Mouse (Mus musculus) MEL (cell line): ENCODE measurements around the gene Ciart. TPM values are rescaled to one million over a fixed set of nuclear protein-coding genes. Genes with fewer than 3 reads are reported as not detected.
A peak's percentile ranks its signal among the peaks of the same experiment; 100 is the strongest.

Experiments used
- DNase-seq: peaks from one replicate; pipeline ENCODE4 v3.0.0; 2011; ENCODE audit warnings: low read depth, low spot score
- H3K27ac ChIP-seq: 2 replicates; pipeline ENCODE4 v1.5.1; 2012; ENCODE audit warnings: low read depth, mild to moderate bottlenecking, control low read depth, low read length, moderate library complexity; ENCODE audit not compliant: control insufficient read depth
- H3K27me3 ChIP-seq, 2 experiments: fragments of 150-350 bp in 1 of 2; sonication (generic) in 1 of 2; 2 replicates each; pipeline ENCODE4 v1.6.1; 2012; ENCODE audit warnings: low read length in 2 of 2, mild to moderate bottlenecking in 2 of 2, improper control_type of control experiment in 1 of 2, moderate library complexity in 1 of 2; ENCODE audit not compliant: insufficient read depth in 2 of 2, control insufficient read depth in 1 of 2
- H3K36me3 ChIP-seq, 2 experiments: 2 replicates each; pipeline ENCODE4 v1.6.1; 2012 to 2014; ENCODE audit warnings: low read length in 2 of 2, improper control_type of control experiment in 1 of 2, inconsistent platforms in 1 of 2, mild to moderate bottlenecking in 1 of 2; ENCODE audit not compliant: insufficient read depth in 2 of 2, control insufficient read depth in 1 of 2
- H3K4me1 ChIP-seq, 2 experiments: fragments of 150-350 bp in 1 of 2; sonication (generic) in 1 of 2; 2 replicates each; pipeline ENCODE4 v1.6.1; 2012; ENCODE audit warnings: low read length in 2 of 2, improper control_type of control experiment in 1 of 2, mild to moderate bottlenecking in 1 of 2; ENCODE audit not compliant: insufficient read depth in 2 of 2, control insufficient read depth in 1 of 2
- H3K4me3 ChIP-seq, 2 experiments: fragments of 150-350 bp in 1 of 2; sonication (generic) in 1 of 2; 2 replicates each; pipeline ENCODE4 v1.5.1; 2012; ENCODE audit warnings: low read depth in 2 of 2, low read length in 2 of 2, mild to moderate bottlenecking in 2 of 2, moderate library complexity in 2 of 2, control low read depth in 1 of 2, improper control_type of control experiment in 1 of 2; ENCODE audit not compliant: control insufficient read depth in 1 of 2, insufficient read depth in 1 of 2
- H3K79me2 ChIP-seq: 2 replicates; pipeline ENCODE4 v1.6.1; 2012; ENCODE audit warnings: mild to moderate bottlenecking, low read length, moderate library complexity; ENCODE audit not compliant: control insufficient read depth, poor library complexity, insufficient read depth
- H3K9ac ChIP-seq: 2 replicates; pipeline ENCODE4 v1.6.1; 2012; ENCODE audit warnings: low read depth, mild to moderate bottlenecking, control low read depth, low read length, moderate library complexity; ENCODE audit not compliant: control insufficient read depth, poor library complexity, severe bottlenecking
- H3K9me3 ChIP-seq: fragments of 150-350 bp; sonication (generic); replicated peaks from 2 replicates; pipeline ENCODE4 v1.6.1; 2012; ENCODE audit warnings: mild to moderate bottlenecking, low read length, improper control_type of control experiment, moderate library complexity; ENCODE audit not compliant: insufficient read depth
- CHD2 ChIP-seq: IDR thresholded peaks from 2 replicates; pipeline ENCODE4 v1.6.1; 2011; ENCODE audit warnings: low read length, improper control_type of control experiment
- CTCF ChIP-seq, 3 experiments: IDR thresholded peaks in 2 of 3; conservative IDR thresholded peaks in 1 of 3; 2 replicates each; pipeline ENCODE4 v1.5.1; 2011 to 2012; ENCODE audit warnings: low read length in 3 of 3, low read depth in 2 of 3, mild to moderate bottlenecking in 2 of 3, improper control_type of control experiment in 1 of 3, inconsistent platforms in 1 of 3, mixed read lengths in 1 of 3, moderate library complexity in 1 of 3; ENCODE audit not compliant: control insufficient read depth in 1 of 3, insufficient read depth in 1 of 3, poor library complexity in 1 of 3, severe bottlenecking in 1 of 3
- ETS1 ChIP-seq: IDR thresholded peaks from 2 replicates; pipeline ENCODE4 v1.6.1; 2012; ENCODE audit warnings: low read depth, mild to moderate bottlenecking, inconsistent platforms, low read length, improper control_type of control experiment, moderate library complexity
- JUND ChIP-seq: IDR thresholded peaks from 2 replicates; pipeline ENCODE4 v1.6.1; 2011; ENCODE audit warnings: low read depth, mild to moderate bottlenecking, improper control_type of control experiment, low read length
- POLR2A ChIP-seq, 2 experiments: IDR thresholded peaks; 2 replicates each; pipeline ENCODE4 v1.6.1; 2011 to 2012; ENCODE audit warnings: low read length in 2 of 2, mild to moderate bottlenecking in 2 of 2, control low read depth in 1 of 2, improper control_type of control experiment in 1 of 2, low read depth in 1 of 2, moderate library complexity in 1 of 2; ENCODE audit not compliant: control insufficient read depth in 1 of 2, insufficient read depth in 1 of 2, poor library complexity in 1 of 2
- POLR2AphosphoS2 ChIP-seq: IDR thresholded peaks from 2 replicates; pipeline ENCODE4 v1.6.1; 2011; ENCODE audit warnings: low read length, improper control_type of control experiment
- POLR2AphosphoS5 ChIP-seq: IDR thresholded peaks from 2 replicates; pipeline ENCODE4 v1.6.1; 2012; ENCODE audit warnings: low read depth, borderline replicate concordance, mild to moderate bottlenecking, inconsistent platforms, low read length, moderate library complexity, mixed read lengths
- TBP ChIP-seq: IDR thresholded peaks from 2 replicates; pipeline ENCODE4 v1.8.0; 2011; ENCODE audit warnings: low read depth, low read length, improper control_type of control experiment
- ZKSCAN1 ChIP-seq: IDR thresholded peaks from 2 replicates; pipeline ENCODE4 v1.6.1; 2012; ENCODE audit warnings: low read depth, mild to moderate bottlenecking, inconsistent platforms, low read length, improper control_type of control experiment, moderate library complexity
- polyA plus RNA-seq, 2 experiments: library from polyadenylated mRNA; stranded (reverse) in 1 of 2; unstranded in 1 of 2; fragments of >175 nt in 1 of 2; fragments of >200 nt in 1 of 2; gene quantifications; 2 replicates each; pipeline versions ENCODE4 v1.2.1 to v1.2.4; 2012; ENCODE audit warnings: low replicate concordance in 2 of 2, low read depth in 1 of 2; ENCODE audit not compliant: insufficient read length in 2 of 2, insufficient read depth in 1 of 2, missing spikeins in 1 of 2
- total RNA-seq: library from RNA; depleted of rRNA; stranded (reverse); fragments of 300-350 nt; gene quantifications from 2 replicates; pipeline ENCODE4 v1.2.3, GENCODE M21; 2012

The Ciart gene
- total and polyA plus RNA-seq, 3 experiments: 4.9 to 23.8 TPM; not detected in 1

GRCm38 (mm10) chr3:95863578-95863977 is 18.5 kb downstream of the Ciart start:
- H3K27ac ChIP-seq: no peak overlapping the region
- H3K9ac ChIP-seq: no peak overlapping the region
- no peaks in the 10 kb centered on the region for H3K79me2 ChIP-seq
- DNase-seq: no peak
- no peaks in the 10 kb centered on the region for H3K27me3 ChIP-seq
- H3K4me1 ChIP-seq: no peaks in the 10 kb centered on the region
- H3K36me3 ChIP-seq: peaks cover 0 to 3% of the 10 kb centered on the region in 2 experiments; a peak in 2 of 4 replicates
- H3K9me3 ChIP-seq: no peaks in the 10 kb centered on the region
- TF ChIP-seq ZKSCAN1 (no peak), ETS1 (no peak), POLR2AphosphoS5 (no peak)
- TF ChIP-seq, all 39 proteins: peak for 0
- H3K4me3 ChIP-seq: no peak overlapping the region

- H3K9ac ChIP-seq: no peak overlapping the region
Measured at GRCm38 (mm10) chr3:95861796-95862195, 20.3 kb downstream of the Ciart start.

GRCm38 (mm10) chr3:95861216-95861615 is 20.8 kb downstream of the Ciart start:
- H3K4me3 ChIP-seq: no peak overlapping the region

More at GRCm38 (mm10) chr3:95861796-95862195, 20.3 kb downstream of the Ciart start:
- H3K4me1 ChIP-seq: no peaks in the 10 kb centered on the region
- DNase-seq: peak; percentile 97
- H3K4me3 ChIP-seq: no peak overlapping the region
- peaks cover 0 to 2% of the 10 kb centered on the region in 2 experiments; a peak in 2 of 4 replicates for H3K36me3 ChIP-seq
- no peak overlapping the region for H3K27ac ChIP-seq
- no peaks in the 10 kb centered on the region for H3K9me3 ChIP-seq
- no peaks in the 10 kb centered on the region for H3K27me3 ChIP-seq
- H3K79me2 ChIP-seq: no peaks in the 10 kb centered on the region
- TF ChIP-seq TBP (peak; percentile 43; the same call in 1 of the 2 replicates), JUND (no peak), CTCF (IDR thresholded peaks at IDR 0.05 in 2 of 3, conservative IDR thresholded peaks at IDR 0.05 in 1 of 3; ENCODE audit: control insufficient read depth in 1 of 3, insufficient read depth in 1 of 3, low read depth in 2 of 3, low read length in 3 of 3, poor library complexity in 1 of 3, severe bottlenecking in 1 of 3) (peak in 2 of 3 experiments; percentile 72 to 98; a peak in 4 of 6 replicates), POLR2A (IDR thresholded peaks at IDR 0.05; ENCODE audit: control insufficient read depth in 1 of 2, insufficient read depth in 1 of 2, low read depth in 1 of 2, low read length in 2 of 2, poor library complexity in 1 of 2) (no peak)

GRCm38 (mm10) chr3:95860323-95860722 is 21.7 kb downstream of the Ciart start:
- Histone ChIP-seq H3K9me3 (no peaks in the 10 kb centered on the region), H3K4me3 (no peak overlapping the region), H3K36me3 (peaks cover 0 to 3% of the 10 kb centered on the region in 2 experiments; a peak in 2 of 4 replicates), H3K79me2 (peaks cover 4% of the 10 kb centered on the region), H3K27ac (no peak overlapping the region), H3K27me3 (no peaks in the 10 kb centered on the region), H3K4me1 (no peaks in the 10 kb centered on the region), H3K9ac (no peak overlapping the region)
- peak; percentile 68 for DNase-seq
- TF ChIP-seq CTCF (IDR thresholded peaks at IDR 0.05 in 2 of 3, conservative IDR thresholded peaks at IDR 0.05 in 1 of 3; ENCODE audit: control insufficient read depth in 1 of 3, insufficient read depth in 1 of 3, low read depth in 2 of 3, low read length in 3 of 3, poor library complexity in 1 of 3, severe bottlenecking in 1 of 3): peak in 1 of 3 experiments; percentile 35; a peak in 1 of 6 replicates
- no peak for TF ChIP-seq POLR2AphosphoS2

More at GRCm38 (mm10) chr3:95861216-95861615, 20.8 kb downstream of the Ciart start:
- no peaks in the 10 kb centered on the region; the same call in 1 of the 2 replicates for H3K79me2 ChIP-seq
- H3K27ac ChIP-seq: no peak overlapping the region
- H3K9me3 ChIP-seq: no peaks in the 10 kb centered on the region
- peaks cover 0 to 3% of the 10 kb centered on the region in 2 experiments; a peak in 2 of 4 replicates for H3K36me3 ChIP-seq
- peak; percentile 86 for DNase-seq
- TF ChIP-seq CTCF (IDR thresholded peaks at IDR 0.05 in 2 of 3, conservative IDR thresholded peaks at IDR 0.05 in 1 of 3; ENCODE audit: control insufficient read depth in 1 of 3, insufficient read depth in 1 of 3, low read depth in 2 of 3, low read length in 3 of 3, poor library complexity in 1 of 3, severe bottlenecking in 1 of 3) (peak in 2 of 3 experiments; percentile 63 to 65; a peak in 4 of 6 replicates), CHD2 (no peak)
- no peaks in the 10 kb centered on the region for H3K4me1 ChIP-seq
- H3K9ac ChIP-seq: no peak overlapping the region
- H3K27me3 ChIP-seq: no peaks in the 10 kb centered on the region
